ENCODE assay signal across 8 mouse cellular contexts in genomic region chr17:65783182-65784161, GRCm38 (mm10). TPM values are rescaled to one million over a fixed set of nuclear protein-coding genes. Genes with fewer than 3 reads are reported as not detected.
DNase-seq lines count a peak whose midpoint lies in the region; ATAC-seq and TF ChIP-seq lines count a peak whose summit lies in the region.

No protein-coding gene starts in this region.

- ATAC-seq in embryonic facial prominence, embryonic 12.5 days (ENCODE audit: insufficient number of reproducible peaks, insufficient read depth, low FRiP score, low TSS enrichment), result peak; percentile 50
- ATAC-seq in midbrain, postnatal 0 days (ENCODE audit: low FRiP score), result peak; percentile 79

- peaks cover 14% of the 10 kb centered on the region for H3K4me1 ChIP-seq in embryonic facial prominence, embryonic 12.5 days
- peaks cover 7% of the 10 kb centered on the region; the same call in 1 of the 2 replicates for H3K4me1 ChIP-seq in liver, adult 2 months (ENCODE audit: control insufficient read depth, insufficient read depth, low read length)
- peaks cover 6% of the 10 kb centered on the region for H3K4me1 ChIP-seq in midbrain, postnatal 0 days (ENCODE audit: insufficient read depth, low read length)

- TF ChIP-seq CTCF in liver, adult 2 months (IDR thresholded peaks at IDR 0.05; ENCODE audit: low read depth, low read length), result no peak
- no peak for TF ChIP-seq CTCF in midbrain, postnatal 0 days (IDR thresholded peaks at IDR 0.05)

- H3K4me2 ChIP-seq in embryonic facial prominence, embryonic 12.5 days (replicated peaks), result peak overlapping the region; percentile 59
- peak overlapping the region; percentile 69 for H3K4me2 ChIP-seq in midbrain, postnatal 0 days (ENCODE audit: low read depth, low read length, poor library complexity, severe bottlenecking)

- peak overlapping the region; percentile 96 for H3K4me3 ChIP-seq in embryonic facial prominence, embryonic 12.5 days
- peak overlapping the region; percentile 80 for H3K4me3 ChIP-seq in liver, adult 2 months (ENCODE audit: insufficient read depth, low read depth, low read length)
- H3K4me3 ChIP-seq in midbrain, postnatal 0 days (ENCODE audit: low read depth, low read length), result peak overlapping the region; percentile 98

- under 1% methylated on average over 40 of the region's 135 CpGs for WGBS in embryonic facial prominence, embryonic 12.5 days
- WGBS in liver, adult 2 months, result 7% methylated on average over 112 of the region's 135 CpGs
- WGBS in midbrain, postnatal 0 days, result under 1% methylated on average over 45 of the region's 135 CpGs

- H3K9ac ChIP-seq in embryonic facial prominence, embryonic 12.5 days, result peak overlapping the region; percentile 98
- H3K9ac ChIP-seq in liver, adult 2 months (ENCODE audit: low read depth, low read length), result peak overlapping the region; percentile 93
- peak overlapping the region; percentile 98 for H3K9ac ChIP-seq in midbrain, postnatal 0 days (replicated peaks; ENCODE audit: low read length, poor library complexity, severe bottlenecking)

- peaks cover 13% of the 10 kb centered on the region for H3K36me3 ChIP-seq in embryonic facial prominence, embryonic 12.5 days
- H3K36me3 ChIP-seq in liver, adult 2 months (ENCODE audit: control insufficient read depth, insufficient read depth, low read length), result no peaks in the 10 kb centered on the region
- no peaks in the 10 kb centered on the region for H3K36me3 ChIP-seq in midbrain, postnatal 0 days (ENCODE audit: insufficient read depth, low read length)

- peaks cover 22% of the 10 kb centered on the region; the same call in 1 of the 2 replicates for H3K79me2 ChIP-seq in liver, adult 2 months (ENCODE audit: control insufficient read depth, insufficient read depth, low read length)

- peak overlapping the region; percentile 99 for H3K27ac ChIP-seq in embryonic facial prominence, embryonic 12.5 days
- H3K27ac ChIP-seq in liver, adult 2 months (replicated peaks; ENCODE audit: insufficient read depth, low read depth, low read length), result peak overlapping the region; percentile 93
- H3K27ac ChIP-seq in midbrain, postnatal 0 days (ENCODE audit: low read depth, low read length), result peak overlapping the region; percentile 98

- DNase-seq in 416B (ENCODE audit: low read depth), result peak; percentile 66
- DNase-seq in adrenal gland, postnatal 14 days, result peak; percentile 92
- peak; percentile 72 to 83 for DNase-seq in heart, adult 9 months (ENCODE audit: low spot score in 2 of 2)
- peak; percentile 58 to 70 for DNase-seq in kidney, adult 8-10 months
- peak; percentile 68 for DNase-seq in liver, adult 2 months (ENCODE audit: extremely low read depth, low read depth, low spot score)
- peak; percentile 84 for DNase-seq in midbrain, postnatal 0 days (ENCODE audit: low spot score)
- DNase-seq in spleen, postnatal 10 days (ENCODE audit: low spot score in 2 of 2), result peak; percentile 73 to 83

- no peak for TF ChIP-seq POLR2A in liver, adult 2 months (IDR thresholded peaks at IDR 0.05; ENCODE audit: extremely low read depth, insufficient read depth, low read length)

- H3K27me3 ChIP-seq in embryonic facial prominence, embryonic 12.5 days, result no peaks in the 10 kb centered on the region
- no peaks in the 10 kb centered on the region for H3K27me3 ChIP-seq in liver, adult 2 months (ENCODE audit: control insufficient read depth, insufficient read depth, low read length)
- H3K27me3 ChIP-seq in midbrain, postnatal 0 days (ENCODE audit: insufficient read depth, low read length), result no peaks in the 10 kb centered on the region

- no peaks in the 10 kb centered on the region for H3K9me3 ChIP-seq in embryonic facial prominence, embryonic 12.5 days
- no peaks in the 10 kb centered on the region for H3K9me3 ChIP-seq in midbrain, postnatal 0 days (ENCODE audit: low read length)

RNA-seq across cellular contexts. Expression of gene Ppp4r1, which starts 1.1 kb away (rescaled TPM):
- total RNA-seq in adrenal gland, postnatal 14 days (2021), result 58.1 and 61.3 TPM in 2 replicates
- polyA plus RNA-seq in embryonic facial prominence, embryonic 12.5 days (2016; fragmentation: Nextera tagmentation; extraction: Ambion mirVana), result 54.5 and 57.7 TPM in 2 replicates
- 12.6 and 15.1 TPM in 2 replicates for total RNA-seq in liver, adult 2 months (2014; rRNA removed)
- polyA plus RNA-seq in liver, adult 2 months (2012; rRNA removed), result 13.1 and 15.1 TPM in 2 replicates
- total RNA-seq in midbrain, postnatal 0 days (2014; rRNA removed), result 45.6 and 58.3 TPM in 2 replicates
- 24.2 and 28.6 TPM in 2 replicates for polyA plus RNA-seq in midbrain, postnatal 0 days (2015; fragmentation: Nextera tagmentation; extraction: Ambion mirVana)

RNA-seq across cellular contexts. Expression of gene Rab31, which starts 10.9 kb away (rescaled TPM):
- 30.0 and 33.0 TPM in 2 replicates for total RNA-seq in adrenal gland, postnatal 14 days (2021)
- 66.0 and 66.7 TPM in 2 replicates for polyA plus RNA-seq in embryonic facial prominence, embryonic 12.5 days (2016; fragmentation: Nextera tagmentation; extraction: Ambion mirVana)
- total RNA-seq in liver, adult 2 months (2014; rRNA removed), result 5.4 and 6.8 TPM in 2 replicates
- polyA plus RNA-seq in liver, adult 2 months (2012; rRNA removed), result 2.2 and 3.5 TPM in 2 replicates
- 81.1 and 88.1 TPM in 2 replicates for total RNA-seq in midbrain, postnatal 0 days (2014; rRNA removed)
- 66.8 and 67.6 TPM in 2 replicates for polyA plus RNA-seq in midbrain, postnatal 0 days (2015; fragmentation: Nextera tagmentation; extraction: Ambion mirVana)

Comparison
In these comparisons a context has a peak if more than half of its experiments do, and no peak if none do; other contexts are left out.
1. Peak in every context shown above with its lines: DNase-seq, ATAC-seq, H3K4me3 ChIP-seq and H3K27ac ChIP-seq.